Mouse (Mus musculus) forebrain, embryonic 10.5 days (tissue): ENCODE measurements around the gene Nt5c1a. TPM values are rescaled to one million over a fixed set of nuclear protein-coding genes. Genes with fewer than 3 reads are reported as not detected.

Experiments
- DNase-seq: peaks from one replicate; pipeline ENCODE4 v3.0.0-alpha.2; 2017; ENCODE audit warnings: low spot score; ENCODE audit errors: extremely low spot score
- H3K27ac ChIP-seq: fragments of 300-500 bp; sonication (generic); 2 replicates; pipeline ENCODE4 v1.5.1; 2016; ENCODE audit warnings: mild to moderate bottlenecking
- H3K27me3 ChIP-seq: fragments of 300-500 bp; sonication (generic); 2 replicates; pipeline ENCODE4 v1.6.1; 2016; ENCODE audit warnings: mild to moderate bottlenecking; ENCODE audit not compliant: poor library complexity, severe bottlenecking
- H3K36me3 ChIP-seq: fragments of 300-500 bp; sonication (generic); replicated peaks from 2 replicates; pipeline ENCODE4 v1.6.1; 2016; ENCODE audit warnings: mild to moderate bottlenecking, moderate library complexity
- H3K4me1 ChIP-seq: fragments of 300-500 bp; sonication (generic); 2 replicates; pipeline ENCODE4 v1.6.1; 2016
- H3K4me3 ChIP-seq: fragments of 300-500 bp; sonication (generic); 2 replicates; pipeline ENCODE4 v1.5.1; 2016; ENCODE audit warnings: mild to moderate bottlenecking, moderate library complexity
- H3K9me3 ChIP-seq: fragments of 300-500 bp; sonication (generic); 2 replicates; pipeline ENCODE4 v1.6.1; 2016; ENCODE audit warnings: mild to moderate bottlenecking, moderate library complexity
- WGBS: fragments of 180-500 bp; shearing (Covaris S2); methylation state at CpG from one replicate; pipeline ENCODE4 v1.1.7; 2016; 5-methylcytosine and 5-hydroxymethylcytosine counted together
- polyA plus RNA-seq: library from polyadenylated mRNA; unstranded; fragments of >200 nt; fragmentation: Nextera tagmentation; extraction: Ambion mirVana; gene quantifications from 2 replicates; pipeline ENCODE4 v1.2.1, GENCODE M21; 2016

The Nt5c1a gene
- polyA plus RNA-seq, 1 experiment from 2014 or later, result not detected

DNA sequence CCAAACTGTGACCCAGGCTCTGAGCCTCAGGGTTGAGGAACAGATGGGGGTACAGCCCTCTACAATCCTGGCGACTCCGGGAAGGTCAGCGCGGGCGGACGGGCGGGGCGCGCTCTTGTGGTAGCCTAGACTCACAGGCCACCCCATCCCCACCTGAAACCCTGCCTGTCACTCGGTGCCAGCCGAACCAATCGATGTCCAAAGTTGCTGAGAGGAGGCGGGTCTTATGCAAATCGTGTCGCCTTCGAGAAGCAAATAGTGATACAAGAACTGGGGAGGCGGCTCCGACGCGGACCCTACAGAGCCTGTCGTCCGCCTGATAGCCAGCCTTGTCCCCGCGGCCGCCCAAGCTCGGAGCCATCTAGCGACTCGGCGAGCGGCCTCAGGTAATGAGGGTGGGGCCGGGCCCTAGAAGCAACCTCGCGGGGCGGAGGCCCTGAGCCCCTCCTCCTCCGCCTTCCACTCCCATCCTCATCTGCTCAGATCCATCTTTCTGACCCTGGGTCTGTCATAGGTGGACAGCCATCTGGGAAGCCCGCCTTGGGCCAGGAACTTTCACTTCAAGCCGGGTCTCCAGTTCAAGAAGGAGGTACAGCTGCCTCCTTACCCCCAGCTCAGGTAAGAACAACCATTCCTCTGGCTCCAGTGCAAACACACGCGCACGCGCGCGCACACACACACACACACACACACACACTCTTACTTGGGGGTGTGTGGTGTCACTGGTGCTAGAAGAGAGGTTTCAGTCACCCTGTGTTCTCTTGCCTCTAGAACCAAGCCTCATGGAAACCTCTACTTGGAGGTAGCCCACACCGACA, 17.9 kb upstream of the Nt5c1a start:
- DNase-seq, result peak; percentile 89
- Histone ChIP-seq H3K9me3 (no peaks in the 10 kb centered on the region), H3K4me1 (peaks cover 25% of the 10 kb centered on the region), H3K27me3 (peaks cover 90% of the 10 kb centered on the region), H3K4me3 (peak overlapping the region; percentile 58), H3K27ac (peak overlapping the region; percentile 35; the same call in 1 of the 2 replicates), H3K36me3 (no peaks in the 10 kb centered on the region)
- WGBS, result 11% methylated on average over 44 of the region's 44 CpGs

DNA sequence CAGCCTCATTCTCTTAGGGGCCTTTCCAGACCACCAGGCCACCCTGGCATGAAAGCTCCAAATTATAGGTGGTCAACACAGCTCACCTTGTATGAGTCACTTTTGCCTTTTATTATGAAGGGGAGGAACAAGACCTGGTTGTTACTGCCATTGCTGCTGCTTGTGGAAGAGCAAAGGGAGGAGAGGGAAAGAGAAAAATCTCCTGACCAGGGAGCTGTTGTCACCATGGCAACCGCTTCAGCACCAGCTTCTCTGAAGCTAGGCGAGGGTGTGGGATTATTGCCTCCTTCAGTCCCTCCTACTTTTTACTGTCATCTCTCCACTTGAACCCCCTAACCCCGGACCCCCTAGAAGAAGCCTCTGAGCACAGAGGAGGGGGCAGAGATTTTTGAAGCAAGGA, 16.5 kb upstream of the Nt5c1a start:
- Histone ChIP-seq H3K4me1 (peaks cover 25% of the 10 kb centered on the region), H3K27ac (no peak overlapping the region), H3K9me3 (no peaks in the 10 kb centered on the region), H3K27me3 (peaks cover 85% of the 10 kb centered on the region), H3K4me3 (no peak overlapping the region), H3K36me3 (no peaks in the 10 kb centered on the region)
- WGBS, result 45% methylated on average over 3 of the region's 3 CpGs
- no peak for DNase-seq

DNA sequence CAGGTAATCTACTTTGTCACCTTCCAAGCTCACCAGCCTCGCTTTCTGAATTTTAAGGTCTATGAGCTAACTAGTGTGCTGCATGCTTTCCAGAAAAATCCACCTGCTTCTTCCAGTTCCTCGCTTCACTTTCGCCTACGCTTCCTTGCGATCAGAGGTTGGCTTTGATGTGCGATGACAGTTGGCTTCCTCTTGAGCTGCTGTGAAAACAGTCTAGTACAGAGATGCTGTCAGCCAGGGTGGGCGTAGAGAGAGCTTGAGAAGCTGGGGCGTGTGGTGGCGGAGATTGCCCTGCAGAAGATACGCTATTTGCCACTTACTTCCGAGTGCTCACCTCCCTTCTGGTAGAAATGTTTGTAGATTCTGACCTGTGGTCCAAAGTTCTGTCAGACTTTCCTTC, 9.0 kb upstream of the Nt5c1a start:
- no peak overlapping the region for H3K4me3 ChIP-seq
- peaks cover 44% of the 10 kb centered on the region for H3K27me3 ChIP-seq
- no peaks in the 10 kb centered on the region for H3K36me3 ChIP-seq
- no peaks in the 10 kb centered on the region for H3K9me3 ChIP-seq
- no peak for DNase-seq
- H3K4me1 ChIP-seq, result no peaks in the 10 kb centered on the region
- no peak overlapping the region for H3K27ac ChIP-seq
- WGBS, result 90% methylated on average over 11 of the region's 11 CpGs

GRCm38 (mm10) chr4:123193791-123194190, 7.5 kb upstream of the Nt5c1a start:
- no peaks in the 10 kb centered on the region for H3K4me1 ChIP-seq
- H3K27me3 ChIP-seq, result peaks cover 49% of the 10 kb centered on the region
- no peak overlapping the region for H3K4me3 ChIP-seq
- DNase-seq, result no peak
- no peak overlapping the region for H3K27ac ChIP-seq
- H3K9me3 ChIP-seq, result no peaks in the 10 kb centered on the region
- 90% methylated on average over 11 of the region's 11 CpGs for WGBS
- no peaks in the 10 kb centered on the region for H3K36me3 ChIP-seq

DNA sequence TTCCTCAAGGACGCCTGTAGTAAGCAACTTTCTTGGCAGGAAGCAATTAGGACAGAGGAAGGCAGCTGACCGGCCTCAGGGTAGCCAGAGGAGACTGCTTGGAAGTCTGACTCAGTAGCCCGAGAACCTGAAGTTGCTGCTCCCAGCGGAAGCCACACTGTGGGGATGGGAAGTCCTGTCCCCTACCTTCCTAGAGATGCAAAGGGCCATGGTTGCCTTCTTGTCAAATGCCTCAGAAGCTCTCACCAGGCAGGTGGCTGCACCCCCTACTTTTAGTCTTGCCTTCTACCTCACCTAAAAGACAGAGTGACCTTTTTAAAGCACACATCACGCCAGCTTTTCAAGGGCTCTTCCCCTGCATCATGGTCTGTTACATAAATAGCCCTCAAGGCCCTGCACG, 4.6 kb upstream of the Nt5c1a start:
- Histone ChIP-seq H3K36me3 (no peaks in the 10 kb centered on the region), H3K9me3 (no peaks in the 10 kb centered on the region), H3K27ac (no peak overlapping the region), H3K4me3 (no peak overlapping the region), H3K4me1 (peaks cover 11% of the 10 kb centered on the region), H3K27me3 (peaks cover 71% of the 10 kb centered on the region)
- DNase-seq, result no peak
- 75% methylated on average over 6 of the region's 6 CpGs for WGBS

- Histone ChIP-seq H3K9me3 (no peaks in the 10 kb centered on the region), H3K4me1 (peaks cover 20% of the 10 kb centered on the region), H3K36me3 (no peaks in the 10 kb centered on the region), H3K4me3 (peak overlapping the region; percentile 61), H3K27ac (no peak overlapping the region), H3K27me3 (peaks cover 75% of the 10 kb centered on the region)
- WGBS, result 1% methylated on average over 15 of the region's 15 CpGs
- DNase-seq, result peak; percentile 77
Measured at GRCm38 (mm10) chr4:123200771-123201185, 526 bp upstream of the Nt5c1a start.

GRCm38 (mm10) chr4:123202094-123202420, 753 bp downstream of the Nt5c1a start:
- H3K4me1 ChIP-seq, result peaks cover 20% of the 10 kb centered on the region
- no peak overlapping the region for H3K27ac ChIP-seq
- peak overlapping the region; percentile 61 for H3K4me3 ChIP-seq
- peaks cover 69% of the 10 kb centered on the region for H3K27me3 ChIP-seq
- no peaks in the 10 kb centered on the region for H3K36me3 ChIP-seq
- 6% methylated on average over 8 of the region's 8 CpGs for WGBS
- no peaks in the 10 kb centered on the region for H3K9me3 ChIP-seq
- no peak for DNase-seq

DNA sequence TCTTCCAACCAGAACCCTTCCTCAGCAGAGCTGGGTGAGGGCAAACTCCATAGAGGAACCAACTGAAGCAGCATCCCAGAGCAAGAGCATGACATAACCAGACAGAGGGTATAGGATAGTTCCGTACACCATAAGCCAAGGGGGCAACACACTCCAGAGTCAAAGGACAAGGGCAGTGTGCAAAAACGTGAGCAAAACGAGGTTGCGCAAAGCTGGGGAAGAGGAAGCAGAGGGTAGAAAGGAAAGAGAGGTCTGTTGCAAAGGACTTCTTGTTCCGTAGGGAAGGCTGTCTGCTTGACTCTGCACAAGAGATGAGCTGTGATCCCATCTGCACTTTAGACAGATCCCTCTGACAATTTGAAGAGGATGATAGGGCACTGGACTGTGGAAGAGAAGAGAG, 6.0 kb downstream of the Nt5c1a start:
- Histone ChIP-seq H3K4me1 (peaks cover 7% of the 10 kb centered on the region), H3K4me3 (no peak overlapping the region), H3K27ac (no peak overlapping the region), H3K27me3 (peaks cover 43% of the 10 kb centered on the region), H3K9me3 (no peaks in the 10 kb centered on the region), H3K36me3 (no peaks in the 10 kb centered on the region)
- DNase-seq, result no peak
- WGBS, result 75% methylated on average over 5 of the region's 5 CpGs

- Histone ChIP-seq H3K27me3 (peaks cover 23% of the 10 kb centered on the region), H3K9me3 (no peaks in the 10 kb centered on the region), H3K4me3 (no peak overlapping the region), H3K4me1 (peaks cover 22% of the 10 kb centered on the region), H3K27ac (no peak overlapping the region), H3K36me3 (no peaks in the 10 kb centered on the region)
- WGBS, result 59% methylated on average over 8 of the region's 8 CpGs
- no peak for DNase-seq
Measured at GRCm38 (mm10) chr4:123210996-123211395, 9.7 kb downstream of the Nt5c1a start.

DNA sequence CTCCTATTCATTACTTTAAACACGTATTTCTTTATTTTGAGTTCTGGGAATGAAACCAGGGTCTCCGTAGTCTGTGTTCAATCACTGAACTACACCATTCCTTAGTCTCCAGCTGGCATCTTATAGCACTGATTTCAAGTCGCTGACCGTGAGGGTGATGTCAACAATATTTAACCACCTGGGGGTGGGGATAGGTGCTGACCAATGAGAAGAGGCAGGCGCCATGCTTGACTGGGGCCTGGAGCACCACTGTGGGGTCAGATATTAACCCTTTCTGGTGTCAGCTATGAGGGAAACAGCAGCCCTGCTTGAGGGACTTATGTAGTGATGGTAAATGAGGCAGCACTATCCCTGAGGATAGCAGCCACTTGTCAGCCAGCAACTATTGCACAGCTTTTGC, 10.1 kb downstream of the Nt5c1a start:
- WGBS, result 73% methylated on average over 5 of the region's 5 CpGs
- H3K4me3 ChIP-seq, result no peak overlapping the region

DNA sequence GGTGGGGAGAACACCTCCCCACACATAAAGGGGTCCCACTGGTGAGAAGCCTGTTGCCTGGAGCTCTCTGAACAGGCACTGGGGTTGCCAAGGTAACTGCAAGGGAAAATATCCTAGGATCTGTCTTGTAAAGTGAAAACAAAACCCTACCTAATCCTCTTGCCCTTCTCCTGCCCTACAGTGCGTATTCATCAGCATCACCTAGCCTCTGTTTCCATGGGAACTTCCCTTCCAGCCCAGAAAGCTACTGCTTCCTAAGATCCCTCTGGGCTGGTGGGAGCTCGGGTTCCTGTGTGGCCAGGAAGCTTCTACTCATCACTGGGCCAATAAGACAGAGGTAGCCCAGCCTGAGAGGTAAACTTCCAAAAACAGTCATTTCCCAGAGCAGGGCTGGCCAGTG, 11.0 kb downstream of the Nt5c1a start:
- WGBS, result 41% methylated on average over 2 of the region's 2 CpGs
- Histone ChIP-seq H3K27ac (no peak overlapping the region), H3K36me3 (no peaks in the 10 kb centered on the region), H3K27me3 (peaks cover 19% of the 10 kb centered on the region), H3K4me3 (no peak overlapping the region), H3K9me3 (no peaks in the 10 kb centered on the region), H3K4me1 (peaks cover 23% of the 10 kb centered on the region)
- no peak for DNase-seq

More for the DNA sequence above, 10.1 kb downstream of the Nt5c1a start:
- Histone ChIP-seq H3K27me3 (peaks cover 23% of the 10 kb centered on the region), H3K9me3 (no peaks in the 10 kb centered on the region), H3K27ac (no peak overlapping the region), H3K36me3 (no peaks in the 10 kb centered on the region), H3K4me1 (peaks cover 23% of the 10 kb centered on the region)
- DNase-seq, result no peak

GRCm38 (mm10) chr4:123213975-123214374, 12.7 kb downstream of the Nt5c1a start:
- H3K36me3 ChIP-seq, result no peaks in the 10 kb centered on the region
- WGBS, result 94% methylated on average over 9 of the region's 9 CpGs
- H3K27me3 ChIP-seq, result peaks cover 8% of the 10 kb centered on the region; the same call in 1 of the 2 replicates
- no peak overlapping the region for H3K27ac ChIP-seq
- H3K9me3 ChIP-seq, result no peaks in the 10 kb centered on the region
- no peak for DNase-seq
- H3K4me1 ChIP-seq, result peaks cover 23% of the 10 kb centered on the region
- H3K4me3 ChIP-seq, result no peak overlapping the region

DNA sequence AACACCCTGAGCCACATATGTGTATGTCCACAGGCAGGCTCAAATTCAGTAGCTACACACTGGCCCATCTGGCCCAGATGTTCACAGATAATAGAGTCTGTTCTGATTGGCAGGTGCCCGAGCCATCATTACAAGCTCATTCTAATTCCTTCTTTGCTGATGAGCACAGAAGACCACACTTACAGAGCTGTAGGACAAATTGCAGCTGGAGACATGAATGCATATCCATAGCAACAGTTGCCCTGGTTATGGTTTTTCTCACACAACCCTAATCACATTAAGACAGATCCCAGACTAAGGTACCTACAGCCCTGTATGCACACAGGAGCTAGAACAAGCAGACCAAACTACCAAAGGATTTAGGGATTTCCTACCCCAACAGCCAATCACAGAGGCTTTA, 14.1 kb downstream of the Nt5c1a start:
- DNase-seq, result no peak
- H3K9me3 ChIP-seq, result no peaks in the 10 kb centered on the region

More for the DNA sequence above, 14.1 kb downstream of the Nt5c1a start:
- WGBS, result 98% methylated on average over 1 of the region's 1 CpGs
- Histone ChIP-seq H3K4me3 (no peak overlapping the region), H3K27me3 (peaks cover under 1% of the 10 kb centered on the region; the same call in 1 of the 2 replicates), H3K36me3 (no peaks in the 10 kb centered on the region), H3K27ac (no peak overlapping the region), H3K4me1 (peaks cover 23% of the 10 kb centered on the region)
